Mouse (Mus musculus): ENCODE measurements at regions not wholly inside any gene's neighbourhood (a gene's known extent, or its start where the extent isn't known, plus 50 kb on each side); places are given as distances from the start of the nearest gene placed in this dataset.

GRCm38 (mm10) chr6:112057895-112058294 is 215.7 kb upstream of the Lmcd1 start:
- no peak for TF ChIP-seq ZC3H11A (IDR thresholded peaks at IDR 0.05; ENCODE audit: borderline replicate concordance, low read depth, low read length)
- no peak for TF ChIP-seq CHD2 (IDR thresholded peaks at IDR 0.05; ENCODE audit: low read depth, low read length)
- TF ChIP-seq HCFC1 (IDR thresholded peaks at IDR 0.05; ENCODE audit: borderline replicate concordance, insufficient read depth, low read length) = no peak
- TF ChIP-seq ZNF384 (IDR thresholded peaks at IDR 0.05; ENCODE audit: low read depth, low read length) = no peak

Measured in ES-E14 (cell line).